Mouse (Mus musculus) E14TG2a.4 (cell line): ENCODE measurements at regions not wholly inside any gene's neighbourhood (a gene's known extent, or its start where the extent isn't known, plus 50 kb on each side); places are given as distances from the start of the nearest gene placed in this dataset.

ENCODE experiments used
- H3K27me3 ChIP-seq: 2 replicates; pipeline ENCODE4 v1.6.1; 2014; ENCODE audit warnings: low read length, control low read depth; ENCODE audit not compliant: insufficient read depth
- H3K36me3 ChIP-seq: 2 replicates; pipeline ENCODE4 v1.6.1; 2014; ENCODE audit warnings: low read length, control low read depth; ENCODE audit not compliant: insufficient read depth
- H3K4me1 ChIP-seq: replicated peaks from 2 replicates; pipeline ENCODE4 v1.6.1; 2014; ENCODE audit warnings: low read depth, low read length, control low read depth
- H3K4me3 ChIP-seq: replicated peaks from 2 replicates; pipeline ENCODE4 v1.5.1; 2014; ENCODE audit warnings: mild to moderate bottlenecking, low read length
- H3K9me3 ChIP-seq: 2 replicates; pipeline ENCODE4 v1.6.1; 2014; ENCODE audit warnings: low read length, control low read depth
- CTCF ChIP-seq: conservative IDR thresholded peaks from 2 replicates; pipeline ENCODE4 v1.5.1; 2014; ENCODE audit warnings: low read length
- NANOG ChIP-seq: IDR thresholded peaks from 2 replicates; pipeline ENCODE4 v1.6.1; 2014; ENCODE audit warnings: borderline replicate concordance, low read length, mixed read lengths
- POU5F1 ChIP-seq: IDR thresholded peaks from 2 replicates; pipeline ENCODE4 v1.6.1; 2014; ENCODE audit warnings: low read length, borderline replicate concordance

DNA sequence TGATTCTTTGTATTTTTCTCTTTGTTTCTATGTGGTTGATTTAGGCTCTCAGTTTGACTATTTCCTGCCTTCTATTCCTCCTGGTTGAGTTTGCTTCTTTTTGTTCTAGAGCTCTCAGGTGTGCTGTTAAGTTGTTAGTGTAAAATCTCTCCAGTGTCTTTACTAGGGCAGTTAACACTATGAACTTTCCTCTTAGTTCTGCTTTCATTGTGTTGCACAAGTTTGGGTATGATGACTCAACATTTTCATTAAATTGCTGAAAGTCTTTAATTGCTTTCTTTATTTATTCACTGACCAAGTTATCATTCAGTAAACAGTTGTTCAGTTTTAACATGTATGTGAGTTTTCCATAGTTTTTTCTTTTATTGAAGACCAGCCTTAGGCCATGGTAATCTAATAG, 772.9 kb upstream of the Marcks start:
- TF ChIP-seq NANOG (no peak), CTCF (no peak), POU5F1 (no peak)
- Histone ChIP-seq H3K36me3 (no peaks in the 10 kb centered on the region), H3K4me1 (no peaks in the 10 kb centered on the region), H3K4me3 (no peak overlapping the region), H3K9me3 (no peaks in the 10 kb centered on the region), H3K27me3 (no peaks in the 10 kb centered on the region)

DNA sequence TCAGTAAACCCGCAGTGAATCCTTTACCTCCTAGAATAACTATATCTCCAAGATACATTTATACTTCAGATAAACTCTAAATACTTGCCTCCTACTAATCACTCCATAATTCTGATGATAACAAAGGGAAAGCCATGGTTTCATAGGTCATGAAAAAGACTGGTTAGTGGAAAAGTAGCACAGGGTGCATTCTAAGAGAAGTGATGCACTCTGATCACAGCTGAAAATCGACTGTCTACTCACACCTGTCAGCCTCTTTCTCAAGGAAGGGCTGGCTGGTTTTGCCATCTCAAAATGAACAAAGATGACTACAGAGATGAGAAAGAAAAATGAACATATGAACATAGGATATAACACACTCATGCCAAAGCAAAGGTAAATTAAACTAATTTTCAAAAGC, 769.6 kb upstream of the Marcks start:
- TF ChIP-seq CTCF (no peak), POU5F1 (no peak), NANOG (no peak)
- no peaks in the 10 kb centered on the region for H3K4me1 ChIP-seq
- no peaks in the 10 kb centered on the region for H3K36me3 ChIP-seq
- H3K27me3 ChIP-seq = no peaks in the 10 kb centered on the region
- H3K4me3 ChIP-seq = no peak overlapping the region
- no peaks in the 10 kb centered on the region for H3K9me3 ChIP-seq

DNA sequence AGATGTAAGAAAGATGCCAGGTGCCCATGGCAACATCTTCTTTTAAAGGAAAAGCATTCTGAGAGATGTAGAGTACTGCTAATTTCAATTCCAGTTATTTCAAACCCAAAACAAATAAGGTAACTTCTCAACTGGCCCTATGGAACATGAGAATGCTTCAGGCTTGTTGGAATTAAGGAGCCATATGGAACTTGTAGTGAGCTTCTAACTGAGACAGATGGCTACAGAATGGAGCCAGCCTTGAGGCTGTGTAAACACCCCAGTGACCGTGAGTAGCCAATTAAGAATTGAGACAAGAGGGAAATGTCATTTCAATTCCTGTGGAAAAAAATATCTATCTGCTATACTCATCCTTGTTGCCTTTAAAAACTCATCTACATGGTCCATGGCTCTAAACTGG, 769.0 kb upstream of the Marcks start:
- Histone ChIP-seq H3K36me3 (no peaks in the 10 kb centered on the region), H3K9me3 (no peaks in the 10 kb centered on the region), H3K4me3 (no peak overlapping the region), H3K4me1 (no peaks in the 10 kb centered on the region), H3K27me3 (no peaks in the 10 kb centered on the region)
- TF ChIP-seq POU5F1 = no peak
- no peak for TF ChIP-seq CTCF
- no peak for TF ChIP-seq NANOG

DNA sequence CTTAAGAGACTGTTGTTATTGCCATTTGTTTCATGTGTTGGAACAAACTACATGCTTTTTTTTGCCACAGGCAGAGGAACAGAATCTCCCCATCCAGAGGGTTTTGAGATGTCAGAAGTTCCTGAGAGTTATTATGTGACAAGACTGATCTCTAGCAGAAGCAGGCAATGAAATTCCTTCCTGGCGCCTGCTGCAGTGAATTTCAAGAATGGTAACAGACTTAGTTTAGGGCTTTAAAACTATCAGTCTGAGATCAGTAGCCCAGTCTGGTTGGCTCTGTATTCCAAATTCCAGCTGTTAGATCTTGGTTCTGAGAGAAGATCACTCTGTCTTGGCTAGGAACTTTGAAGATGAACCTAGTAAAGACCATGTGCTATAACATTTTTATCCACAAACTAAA, 749.2 kb upstream of the Marcks start:
- no peak overlapping the region for H3K4me3 ChIP-seq
- TF ChIP-seq NANOG (no peak), POU5F1 (no peak), CTCF (no peak)
- H3K9me3 ChIP-seq = no peaks in the 10 kb centered on the region
- H3K27me3 ChIP-seq = no peaks in the 10 kb centered on the region
- no peaks in the 10 kb centered on the region for H3K36me3 ChIP-seq
- H3K4me1 ChIP-seq = no peaks in the 10 kb centered on the region

DNA sequence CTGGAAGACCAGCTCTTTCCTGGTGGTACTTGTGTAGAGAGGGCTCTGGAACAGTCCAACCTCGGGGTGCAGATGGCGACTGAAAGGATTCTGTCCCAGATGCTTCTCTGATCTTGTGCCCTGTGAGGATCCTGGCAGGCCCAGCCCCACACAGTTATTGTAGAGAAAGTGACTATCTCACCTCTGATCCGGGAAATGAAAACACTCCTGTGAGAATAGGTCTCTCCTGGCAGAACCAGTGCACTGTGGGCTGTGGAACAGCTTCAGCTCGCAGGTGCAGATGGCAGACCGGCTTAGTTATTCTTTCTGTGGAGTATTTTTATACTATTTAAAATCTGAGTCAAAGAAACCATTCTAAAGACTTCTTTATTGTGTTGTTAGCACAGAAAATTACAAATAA, 742.1 kb upstream of the Marcks start:
- TF ChIP-seq CTCF (no peak), NANOG (no peak), POU5F1 (no peak)
- H3K4me3 ChIP-seq = no peak overlapping the region
- no peaks in the 10 kb centered on the region for H3K4me1 ChIP-seq

DNA sequence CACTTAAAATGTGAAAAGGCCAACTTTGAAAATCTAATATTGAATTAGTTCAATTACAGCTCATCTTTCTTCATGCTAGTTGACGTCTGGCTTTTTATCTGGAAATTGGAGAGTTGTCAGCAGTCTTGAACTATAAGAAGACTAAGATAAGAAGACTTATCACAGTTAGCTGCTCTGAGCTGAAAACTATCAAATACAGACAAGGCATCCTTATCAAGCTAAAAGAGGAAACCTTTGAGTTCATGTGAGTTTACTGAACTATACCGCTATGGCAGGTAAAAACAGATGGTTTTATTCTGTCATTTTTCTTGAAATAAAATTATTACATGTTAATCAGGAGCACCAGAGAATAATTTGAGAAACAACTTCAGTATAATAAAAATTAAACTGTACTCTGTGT, 735.2 kb upstream of the Marcks start:
- TF ChIP-seq CTCF (no peak), NANOG (no peak), POU5F1 (no peak)
- Histone ChIP-seq H3K27me3 (no peaks in the 10 kb centered on the region), H3K4me1 (no peaks in the 10 kb centered on the region), H3K9me3 (no peaks in the 10 kb centered on the region), H3K4me3 (no peak overlapping the region), H3K36me3 (no peaks in the 10 kb centered on the region)

More for the DNA sequence above, 742.1 kb upstream of the Marcks start:
- H3K27me3 ChIP-seq = no peaks in the 10 kb centered on the region
- no peaks in the 10 kb centered on the region for H3K36me3 ChIP-seq
- no peaks in the 10 kb centered on the region for H3K9me3 ChIP-seq

DNA sequence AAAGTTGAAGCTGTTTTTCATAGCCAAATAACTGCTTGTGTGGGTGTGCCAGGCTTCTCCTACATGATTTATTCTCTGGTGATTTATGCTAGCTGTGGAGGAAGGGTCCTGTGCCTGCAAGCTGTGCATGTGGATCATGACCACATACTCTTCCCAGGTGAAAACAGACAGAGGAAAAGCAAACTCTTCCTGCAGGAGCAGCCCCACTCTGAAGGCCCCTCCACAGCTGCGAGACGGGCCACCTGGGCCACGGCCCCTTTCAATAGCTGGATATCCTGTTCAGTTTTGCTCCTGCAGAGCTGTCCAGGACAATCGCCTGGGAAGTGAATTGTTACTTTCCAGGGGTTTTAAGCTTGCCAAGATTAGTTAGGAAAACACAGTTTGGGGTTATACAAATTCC, 722.3 kb upstream of the Marcks start:
- TF ChIP-seq POU5F1 = no peak

DNA sequence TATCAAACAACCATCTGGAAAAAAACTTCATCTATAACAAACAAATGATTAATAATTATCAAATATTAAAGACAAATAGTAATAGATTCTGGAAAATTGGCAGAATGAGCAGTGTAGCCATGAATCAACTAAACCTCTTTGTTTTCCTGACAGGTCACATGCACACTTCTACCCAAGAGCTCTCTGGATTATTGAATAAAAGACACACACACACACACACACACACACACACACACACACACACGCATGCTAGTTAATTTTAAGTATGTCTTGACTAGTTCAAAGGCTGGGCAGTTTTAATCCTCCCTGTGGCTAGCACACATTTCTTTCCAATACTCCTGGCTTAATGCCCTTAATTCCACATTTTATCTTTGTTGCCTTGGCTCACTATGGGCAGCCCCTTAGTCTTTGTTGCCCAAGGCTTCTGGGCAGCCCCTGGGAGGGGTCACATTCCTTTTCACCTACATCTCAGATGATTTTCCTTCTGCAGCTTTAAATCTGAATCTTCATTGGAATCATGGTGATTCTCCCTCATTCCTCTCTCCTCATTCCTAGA, 710.6 kb upstream of the Marcks start:
- Histone ChIP-seq H3K27me3 (no peaks in the 10 kb centered on the region), H3K4me3 (no peak overlapping the region), H3K4me1 (no peaks in the 10 kb centered on the region), H3K36me3 (no peaks in the 10 kb centered on the region), H3K9me3 (peaks cover 36% of the 10 kb centered on the region)
- TF ChIP-seq POU5F1 = no peak
- TF ChIP-seq NANOG = no peak
- no peak for TF ChIP-seq CTCF

More for the DNA sequence above, 722.3 kb upstream of the Marcks start:
- H3K4me3 ChIP-seq = no peak overlapping the region
- peaks cover under 1% of the 10 kb centered on the region for H3K9me3 ChIP-seq
- no peaks in the 10 kb centered on the region for H3K27me3 ChIP-seq
- no peaks in the 10 kb centered on the region for H3K36me3 ChIP-seq
- no peaks in the 10 kb centered on the region for H3K4me1 ChIP-seq

DNA sequence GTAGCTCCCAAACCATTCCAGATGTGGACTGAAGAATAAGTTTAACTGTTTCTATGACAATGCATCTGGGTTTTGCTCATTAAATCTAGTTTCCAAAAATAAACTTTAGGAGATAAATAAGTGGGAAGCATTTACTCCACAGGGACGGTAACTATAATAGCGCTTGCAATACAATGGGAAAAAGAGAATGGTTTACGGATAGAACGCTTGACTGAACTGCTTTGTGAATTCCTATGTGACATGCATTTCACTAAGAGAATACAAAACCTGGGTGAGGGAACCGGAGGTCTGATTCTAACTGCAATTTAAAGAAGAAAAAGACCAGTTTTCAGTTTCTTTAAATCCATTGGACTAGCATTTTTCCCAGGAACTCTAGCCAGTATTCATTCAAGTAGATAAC, 704.1 kb upstream of the Marcks start:
- no peaks in the 10 kb centered on the region for H3K36me3 ChIP-seq
- no peak for TF ChIP-seq POU5F1
- TF ChIP-seq NANOG = no peak
- TF ChIP-seq CTCF = no peak

More for the DNA sequence above, 704.1 kb upstream of the Marcks start:
- Histone ChIP-seq H3K27me3 (no peaks in the 10 kb centered on the region), H3K4me3 (no peak overlapping the region), H3K9me3 (peaks cover 5% of the 10 kb centered on the region; the same call in 1 of the 2 replicates), H3K4me1 (peaks cover 23% of the 10 kb centered on the region)
